Mouse (Mus musculus) kidney, postnatal 10 days (tissue): ENCODE results near the gene Acsl1.
A peak's percentile ranks its signal among the peaks of the same experiment; 100 is the strongest.
"Not testable (repeated sequence)": the region's sequence is repeated elsewhere in the genome, so short reads cannot be mapped to it uniquely, and the experiment has no call there.

Experiments used
- DNase-seq: peaks from one replicate; pipeline ENCODE4 v3.0.0; 2021; ENCODE audit warnings: mixed read lengths

Gene Acsl1

GRCm38 (mm10) chr8:46566914-46567529, 96.2 kb downstream of the Acsl1 start:
- no peak for DNase-seq

GRCm38 (mm10) chr8:46567946-46568345, 97.1 kb downstream of the Acsl1 start:
- DNase-seq: no peak

GRCm38 (mm10) chr8:46568942-46569341, 98.1 kb downstream of the Acsl1 start:
- no peak for DNase-seq

GRCm38 (mm10) chr8:46569659-46570441, 99.0 kb downstream of the Acsl1 start:
- no peak for DNase-seq

- peak; percentile 58 for DNase-seq
These were observed 99.8 kb downstream of the Acsl1 start for GRCm38 (mm10) chr8:46570673-46571072.

- no peak for DNase-seq
These were observed 102.6 kb downstream of the Acsl1 start for GRCm38 (mm10) chr8:46573446-46573845.

GRCm38 (mm10) chr8:46573964-46574363, 103.1 kb downstream of the Acsl1 start:
- no peak for DNase-seq

GRCm38 (mm10) chr8:46578794-46579193, 108.0 kb downstream of the Acsl1 start:
- no peak for DNase-seq

GRCm38 (mm10) chr8:46584328-46584727, 113.5 kb downstream of the Acsl1 start:
- DNase-seq: not testable (repeated sequence)

- DNase-seq: no peak
These were observed 114.7 kb downstream of the Acsl1 start for GRCm38 (mm10) chr8:46585576-46585975.
